12 mouse cellular contexts compared by ENCODE assay signal in the genomic region with DNA sequence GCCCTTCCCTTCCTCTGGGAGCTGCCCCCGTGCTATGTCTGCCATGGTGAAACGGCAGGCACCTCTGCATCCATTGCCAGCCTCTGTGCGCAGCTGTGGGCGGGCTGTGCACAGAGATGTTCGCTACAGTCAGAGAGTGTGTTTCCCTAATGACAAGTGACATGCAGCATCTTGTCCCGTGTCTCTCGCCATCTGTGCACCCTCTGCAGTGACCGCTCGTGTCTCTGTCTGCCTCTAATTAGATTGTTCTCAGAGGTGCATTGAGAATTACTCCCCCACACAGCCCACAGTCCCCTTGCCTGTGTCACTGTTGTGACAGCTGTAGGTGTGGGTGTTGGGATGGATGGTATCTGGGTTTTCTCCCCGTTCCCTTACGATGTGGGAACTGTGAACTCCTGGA.
DNase-seq lines count a peak whose midpoint lies in the region; ATAC-seq and TF ChIP-seq lines count a peak whose summit lies in the region.
"Had no signal": no experiment of that assay in that cellular context is flagged by ENCODE, and none has a peak within 500 bp of the region (broad histone marks: within the 10 kb centered on the region; RNA-seq: fewer than 3 reads in every experiment).

No protein-coding gene starts in this region.

- peaks cover 61% of the 10 kb centered on the region for H3K4me1 ChIP-seq in forebrain, embryonic 12.5 days
- H3K4me1 ChIP-seq in forebrain, postnatal 0 days (ENCODE audit: insufficient read depth): 0 out of 2 replicates have a peak, but pooled peaks cover 8% of the 10 kb centered on the region
- H3K4me1 ChIP-seq in midbrain, embryonic 13.5 days (replicated peaks): peaks cover 81% of the 10 kb centered on the region

- ATAC-seq in forebrain, embryonic 12.5 days (ENCODE audit: low FRiP score): peak; percentile 65
- ATAC-seq in forebrain, postnatal 0 days: no peak
- peak; percentile 64 for ATAC-seq in midbrain, embryonic 13.5 days

- WGBS in forebrain, embryonic 12.5 days: 71% methylated on average over 11 of the region's 11 CpGs
- 55% methylated on average over 11 of the region's 11 CpGs for WGBS in forebrain, postnatal 0 days
- 45% methylated on average over 11 of the region's 11 CpGs for WGBS in midbrain, embryonic 13.5 days

- H3K4me3 ChIP-seq in forebrain, embryonic 12.5 days (replicated peaks): no peak overlapping the region
- H3K4me3 ChIP-seq in forebrain, postnatal 0 days (ENCODE audit: low read depth, low read length): no peak overlapping the region
- no peak overlapping the region for H3K4me3 ChIP-seq in midbrain, embryonic 13.5 days (replicated peaks)
- H3K4me3 ChIP-seq: embryonic facial prominence, embryonic 13.5 days; limb, embryonic 13.5 days had no signal

- H3K9me3 ChIP-seq in forebrain, embryonic 12.5 days: no peaks in the 10 kb centered on the region
- no peaks in the 10 kb centered on the region for H3K9me3 ChIP-seq in forebrain, postnatal 0 days (ENCODE audit: low read length)
- no peaks in the 10 kb centered on the region for H3K9me3 ChIP-seq in midbrain, embryonic 13.5 days
- H3K9me3 ChIP-seq: embryonic facial prominence, embryonic 13.5 days; limb, embryonic 13.5 days had no signal

- DNase-seq in forebrain, postnatal 0 days: no peak
- peak; percentile 41 for DNase-seq in right cerebral cortex, postnatal 25 days
- no peak for DNase-seq in right cerebral cortex, postnatal 14 days
- no peak for DNase-seq in heart, postnatal 14 days
- DNase-seq in gastrocnemius, postnatal 10 days: no peak
- no peak for DNase-seq in cerebellum, adult 9-11 months
- DNase-seq: lung, postnatal 4 days; thymus, adult 2 months had no signal

- H3K27ac ChIP-seq in forebrain, embryonic 12.5 days: peak overlapping the region; percentile 65
- no peak overlapping the region for H3K27ac ChIP-seq in forebrain, postnatal 0 days (ENCODE audit: low read depth, low read length)
- peak overlapping the region; percentile 70 for H3K27ac ChIP-seq in midbrain, embryonic 13.5 days
- H3K27ac ChIP-seq: embryonic facial prominence, embryonic 13.5 days; limb, embryonic 13.5 days had no signal

- no peaks in the 10 kb centered on the region; the same call in 1 of the 2 replicates for H3K36me3 ChIP-seq in forebrain, embryonic 12.5 days (replicated peaks)
- H3K36me3 ChIP-seq in forebrain, postnatal 0 days (ENCODE audit: insufficient read depth): no peaks in the 10 kb centered on the region
- H3K36me3 ChIP-seq in midbrain, embryonic 13.5 days: no peaks in the 10 kb centered on the region
- H3K36me3 ChIP-seq: embryonic facial prominence, embryonic 13.5 days; limb, embryonic 13.5 days had no signal

- no peak overlapping the region for H3K4me2 ChIP-seq in forebrain, embryonic 12.5 days
- no peak overlapping the region for H3K4me2 ChIP-seq in forebrain, postnatal 0 days (ENCODE audit: low read depth)
- no peak overlapping the region; the same call in 1 of the 2 replicates for H3K4me2 ChIP-seq in midbrain, embryonic 13.5 days (replicated peaks)
- H3K4me2 ChIP-seq: embryonic facial prominence, embryonic 13.5 days; limb, embryonic 13.5 days had no signal

- no peak overlapping the region for H3K9ac ChIP-seq in forebrain, embryonic 12.5 days
- H3K9ac ChIP-seq in forebrain, postnatal 0 days: no peak overlapping the region
- peak overlapping the region; percentile 25; the same call in 1 of the 2 replicates for H3K9ac ChIP-seq in midbrain, embryonic 13.5 days (replicated peaks)
- H3K9ac ChIP-seq: embryonic facial prominence, embryonic 13.5 days; limb, embryonic 13.5 days had no signal

- TF ChIP-seq CTCF in forebrain, postnatal 0 days (IDR thresholded peaks at IDR 0.05; ENCODE audit: low read depth): no peak

- H3K27me3 ChIP-seq in forebrain, embryonic 12.5 days: no peaks in the 10 kb centered on the region
- H3K27me3 ChIP-seq in forebrain, postnatal 0 days (ENCODE audit: insufficient read depth, low read length): no peaks in the 10 kb centered on the region
- no peaks in the 10 kb centered on the region for H3K27me3 ChIP-seq in midbrain, embryonic 13.5 days

- intact Hi-C loops in heart, postnatal 14 days (cut with DNase I): no loop called here
